Mouse (Mus musculus): ENCODE measurements around the gene Yjefn3. TPM values are rescaled to one million over a fixed set of nuclear protein-coding genes. Genes with fewer than 3 reads are reported as not detected.

Gene Yjefn3
- 1.4 TPM for polyA plus RNA-seq (2017; shearing (Covaris generic))

DNA sequence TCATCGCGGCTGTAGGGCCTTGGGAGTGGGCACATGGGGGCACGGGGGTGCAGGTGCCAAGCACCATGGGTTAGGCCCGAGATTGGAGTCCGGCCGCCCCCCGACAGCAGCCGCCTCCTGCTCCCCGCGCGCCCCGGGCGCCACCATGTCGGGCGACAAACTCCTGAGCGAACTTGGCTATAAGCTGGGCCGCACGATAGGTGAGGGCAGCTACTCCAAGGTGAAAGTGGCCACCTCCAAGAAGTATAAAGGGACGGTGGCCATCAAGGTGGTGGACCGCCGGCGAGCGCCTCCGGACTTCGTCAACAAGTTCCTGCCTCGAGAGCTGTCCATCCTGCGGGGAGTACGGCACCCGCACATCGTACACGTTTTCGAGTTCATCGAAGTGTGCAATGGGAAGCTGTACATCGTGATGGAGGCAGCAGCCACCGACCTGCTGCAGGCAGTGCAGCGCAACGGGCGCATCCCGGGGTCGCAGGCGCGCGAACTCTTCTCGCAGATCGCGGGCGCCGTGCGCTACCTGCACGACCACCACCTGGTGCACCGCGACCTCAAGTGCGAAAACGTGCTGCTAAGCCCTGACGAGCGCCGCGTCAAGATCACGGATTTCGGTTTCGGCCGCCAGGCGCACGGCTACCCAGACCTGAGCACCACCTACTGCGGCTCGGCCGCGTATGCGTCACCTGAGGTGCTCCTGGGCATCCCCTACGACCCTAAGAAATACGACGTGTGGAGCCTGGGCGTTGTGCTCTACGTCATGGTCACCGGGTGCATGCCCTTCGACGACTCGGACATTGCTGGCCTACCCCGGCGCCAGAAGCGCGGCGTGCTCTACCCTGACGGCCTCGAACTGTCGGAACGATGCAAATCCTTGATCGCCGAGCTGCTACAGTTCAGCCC lies at the start of gene Yjefn3, which contains the start of the genes Tssk6 and Ndufa13:
Gene Yjefn3, minus strand, starts transcription at position 550 of the 900 bp plus-strand sequence.
Gene Tssk6, plus strand, starts transcription at position 22 of the 900 bp plus-strand sequence.
Gene Ndufa13, minus strand, starts transcription at position 396 of the 900 bp plus-strand sequence.

GRCm38 (mm10) chr8:69887289-69888243 lies 14.9 kb downstream of the Yjefn3 start, which contains the start of gene Cilp2:
TSS of gene Cilp2 (minus strand) at chr8:69887687.

Other genes with a start within 250 kb of the Yjefn3 start
- gene Zfp964, start 248.2 kb downstream of the Yjefn3 start, polyA plus RNA-seq (2017; shearing (Covaris generic)), result 0.89 TPM
- 68.1 TPM for gene Zfp869, start 192.0 kb downstream of the Yjefn3 start, polyA plus RNA-seq (2017; shearing (Covaris generic))
- gene Zfp963, start 152.7 kb downstream of the Yjefn3 start, polyA plus RNA-seq (2017; shearing (Covaris generic)), result 11.1 TPM
- 4.0 TPM for gene Gm20422, start 127.8 kb downstream of the Yjefn3 start, polyA plus RNA-seq (2017; shearing (Covaris generic))
- gene Atp13a1, start 111.5 kb downstream of the Yjefn3 start, polyA plus RNA-seq (2017; shearing (Covaris generic)), result 16.4 TPM
- gene Zfp866, start 111.5 kb downstream of the Yjefn3 start, polyA plus RNA-seq (2017; shearing (Covaris generic)), result 38.1 TPM
- 185 TPM for gene Gmip, start 94.0 kb downstream of the Yjefn3 start, polyA plus RNA-seq (2017; shearing (Covaris generic))
- 0.73 TPM for gene Lpar2, start 80.3 kb downstream of the Yjefn3 start, polyA plus RNA-seq (2017; shearing (Covaris generic))
- 18.5 TPM for gene Pbx4, start 70.2 kb downstream of the Yjefn3 start, polyA plus RNA-seq (2017; shearing (Covaris generic))
- gene Cilp2, start 15.0 kb downstream of the Yjefn3 start, polyA plus RNA-seq (2017; shearing (Covaris generic)), result not detected
- gene Tssk6, start 528 bp downstream of the Yjefn3 start, polyA plus RNA-seq (2017; shearing (Covaris generic)), result 1.4 TPM
- 216 TPM for gene Ndufa13, start 154 bp downstream of the Yjefn3 start, polyA plus RNA-seq (2017; shearing (Covaris generic))
- gene Gatad2a, start 93.7 kb upstream of the Yjefn3 start, polyA plus RNA-seq (2017; shearing (Covaris generic)), result 14.8 TPM
- 25.3 TPM for gene Mau2, start 140.0 kb upstream of the Yjefn3 start, polyA plus RNA-seq (2017; shearing (Covaris generic))
- gene Sugp1, start 140.1 kb upstream of the Yjefn3 start, polyA plus RNA-seq (2017; shearing (Covaris generic)), result 74.4 TPM
- gene Tm6sf2, start 170.2 kb upstream of the Yjefn3 start, polyA plus RNA-seq (2017; shearing (Covaris generic)), result 0.51 TPM
- not detected for gene Hapln4, start 180.7 kb upstream of the Yjefn3 start, polyA plus RNA-seq (2017; shearing (Covaris generic))
- gene Ncan, start 218.2 kb upstream of the Yjefn3 start, polyA plus RNA-seq (2017; shearing (Covaris generic)), result not detected
- 69.0 TPM for gene Nr2c2ap, start 228.6 kb upstream of the Yjefn3 start, polyA plus RNA-seq (2017; shearing (Covaris generic))
- 46.9 TPM for gene Rfxank, start 236.4 kb upstream of the Yjefn3 start, polyA plus RNA-seq (2017; shearing (Covaris generic))
- 73.1 TPM for gene Borcs8, start 236.8 kb upstream of the Yjefn3 start, polyA plus RNA-seq (2017; shearing (Covaris generic))
- gene Mef2b, start 237.0 kb upstream of the Yjefn3 start, polyA plus RNA-seq (2017; shearing (Covaris generic)), result 2.6 TPM